Mouse (Mus musculus) left cerebral cortex, postnatal 36 days (tissue): ENCODE results near the gene Crym. TPM values are rescaled to one million over a fixed set of nuclear protein-coding genes. Genes with fewer than 3 reads are reported as not detected.

Experiments used
- DNase-seq, 2 experiments: peaks; one replicate each; pipeline ENCODE4 v3.0.0; 2021 to 2022; ENCODE audit warnings: low spot score in 2 of 2, mixed read lengths in 1 of 2
- intact Hi-C: fragments of 180-260 bp; cut with DNase I; formaldehyde crosslinking; loops from one replicate; pipeline ENCODE4 v1.15.1; 2025
- total RNA-seq, 2 experiments: library from RNA; stranded (reverse); gene quantifications; 2 replicates each; pipeline ENCODE4 v1.2.3; 2021

The Crym gene
- total RNA-seq = 10 to 100 TPM; 74.8 to 88.4 TPM

DNA sequence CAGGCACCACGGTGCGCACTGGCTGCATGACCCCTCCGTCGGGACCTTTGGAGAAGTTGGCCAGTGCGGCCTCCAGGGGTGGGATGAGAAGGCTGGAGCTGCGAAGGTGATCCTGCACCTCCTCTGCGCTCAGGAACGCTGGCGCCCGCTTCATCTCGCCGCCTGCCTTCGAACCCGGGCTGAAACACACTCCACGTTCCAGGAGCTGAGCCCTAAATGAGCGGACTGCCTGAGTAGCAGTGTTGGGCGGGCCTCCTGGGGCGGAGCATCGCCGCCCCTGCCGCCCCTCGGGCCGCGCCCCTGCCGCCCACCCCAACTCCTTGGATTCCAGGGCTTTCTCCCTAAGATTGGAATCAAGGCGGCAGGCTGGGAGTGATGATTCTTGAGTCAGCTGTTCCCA lies at the start of gene Crym:
Gene Crym (minus strand): TSS at position 341 of the 400 bp plus-strand sequence.
- peak in 1 of 2 experiments; percentile 26 for DNase-seq
- intact Hi-C loops = loop anchor here (5.0 to 10.0 kb wide), 4 partner anchors 107 to 527 kb away; partner anchors contain the start of genes Abca15 and Dnah3

DNA sequence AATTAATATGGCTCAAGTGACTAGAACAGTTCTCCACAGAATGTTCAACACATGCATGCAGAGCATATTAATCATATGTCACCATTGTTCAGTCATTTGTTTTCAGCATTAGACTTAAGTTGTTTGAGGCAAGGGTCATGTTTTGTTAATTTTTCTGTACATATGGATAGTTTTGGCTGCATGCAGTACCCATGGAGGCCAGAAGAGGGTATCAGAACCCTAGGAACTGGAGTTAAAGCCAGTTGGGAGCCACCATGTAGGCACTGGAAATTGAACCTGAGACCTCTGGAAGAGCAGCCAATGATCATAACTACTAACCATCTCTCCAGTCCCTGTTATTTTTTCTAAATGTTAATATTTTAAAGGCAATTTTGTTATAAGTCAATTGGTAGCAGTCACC lies 39.2 kb upstream of the Crym start:
- intact Hi-C loops = no loop called here
- DNase-seq = no peak

DNA sequence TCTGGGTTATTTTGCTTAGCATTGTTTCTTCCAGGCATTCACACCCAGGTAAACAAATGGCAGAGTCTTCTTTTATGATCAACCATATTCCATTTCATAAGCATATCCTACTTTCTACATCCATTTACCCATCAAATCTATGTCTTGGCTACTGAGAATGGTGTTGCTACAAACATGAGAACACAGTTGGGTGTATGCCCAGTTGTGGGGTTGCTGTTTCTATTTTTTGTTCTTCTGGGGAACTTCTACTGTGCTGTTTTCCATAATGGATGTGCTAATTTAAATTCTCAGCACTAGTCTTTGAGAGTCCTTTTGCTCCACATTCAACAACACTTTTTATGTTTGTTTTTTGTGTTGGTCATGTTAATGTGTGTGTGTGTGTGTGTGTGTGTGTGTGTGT lies 26.6 kb upstream of the Crym start:
- intact Hi-C loops = no loop called here
- peak; percentile 18 to 23 for DNase-seq

DNA sequence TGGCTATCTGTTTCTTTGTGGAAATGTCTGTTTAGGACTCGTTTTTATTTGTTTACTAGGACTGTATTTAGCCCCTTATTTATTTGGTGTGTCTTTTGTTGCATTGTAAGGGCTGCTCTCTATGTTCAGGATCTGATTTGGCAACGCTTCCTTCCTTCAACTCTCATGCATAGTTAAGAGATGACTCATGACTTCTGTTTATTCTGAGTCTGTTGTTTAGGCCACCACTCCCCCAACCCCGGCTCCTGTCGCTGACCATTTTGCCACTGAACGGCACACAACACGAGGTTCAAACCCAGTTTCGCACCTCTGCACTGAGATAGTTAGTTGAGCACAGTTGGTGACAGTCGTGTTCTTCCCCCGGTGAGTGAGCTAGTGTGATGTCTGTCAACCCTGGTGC lies 4.1 kb upstream of the Crym start:
- no peak for DNase-seq
- intact Hi-C loops = loop anchor here (10.0 kb wide), 3 partner anchors 111 to 531 kb away; partner anchors contain the start of genes Abca15 and Dnah3

DNA sequence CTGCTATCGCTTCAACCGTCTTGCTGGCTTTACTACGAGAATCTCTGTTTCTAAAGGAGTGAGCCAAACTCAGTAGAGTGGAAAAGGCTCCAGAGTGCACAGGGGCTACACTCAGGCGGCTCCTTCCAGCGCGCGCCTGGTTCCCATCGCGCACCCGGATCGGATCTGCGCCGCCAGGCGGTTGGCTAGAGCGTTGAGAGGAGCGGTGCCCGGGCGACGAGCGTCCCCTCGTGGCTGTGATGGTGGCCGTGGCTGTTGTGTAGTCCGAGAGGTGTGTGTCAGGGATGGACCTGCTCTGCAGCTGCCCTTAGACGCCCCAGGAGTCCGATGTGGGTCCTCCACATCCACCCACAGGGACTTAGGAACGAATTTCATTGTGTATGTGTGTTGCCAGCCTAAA lies 1.9 kb upstream of the Crym start, which contains the start of gene Abca14:
Gene Abca14 (plus strand): TSS at position 173 of the 400 bp plus-strand sequence.
- intact Hi-C loops = loop anchor here (1.0 to 10.0 kb wide), 5 partner anchors 80 to 529 kb away; partner anchors contain the start of genes Abca15 and Dnah3
- peak; percentile 86 for DNase-seq

DNA sequence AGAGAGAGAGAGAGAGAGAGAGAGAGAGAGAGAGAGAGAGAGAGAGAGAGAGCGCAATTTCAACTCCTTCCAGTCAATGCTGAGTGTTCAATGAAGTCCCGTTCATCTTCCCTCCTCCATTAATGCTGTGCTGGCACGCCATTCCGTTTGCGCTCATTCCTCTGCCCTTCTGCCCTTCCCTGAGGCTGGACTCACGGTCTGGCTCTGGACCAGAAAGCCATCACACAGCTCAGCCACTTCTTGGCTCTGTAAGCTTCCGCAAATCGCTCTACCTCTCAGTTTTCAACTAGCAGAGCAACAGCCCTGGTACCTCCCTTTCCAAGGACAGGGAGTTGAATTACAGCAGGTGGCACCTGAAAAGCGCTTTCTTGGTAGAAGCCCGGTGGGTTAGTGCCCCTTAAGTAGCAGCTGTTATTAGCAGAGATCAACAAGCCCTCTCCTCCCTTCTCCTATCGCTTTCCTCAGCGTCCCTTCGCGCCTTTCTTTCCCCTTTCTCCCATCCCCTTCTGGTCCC lies 623 bp downstream of the Crym start:
- intact Hi-C loops = loop anchor here (5.0 to 10.0 kb wide), 4 partner anchors 106 to 526 kb away; partner anchors contain the start of genes Abca15 and Dnah3
- DNase-seq = peak in 1 of 2 experiments; percentile 8

DNA sequence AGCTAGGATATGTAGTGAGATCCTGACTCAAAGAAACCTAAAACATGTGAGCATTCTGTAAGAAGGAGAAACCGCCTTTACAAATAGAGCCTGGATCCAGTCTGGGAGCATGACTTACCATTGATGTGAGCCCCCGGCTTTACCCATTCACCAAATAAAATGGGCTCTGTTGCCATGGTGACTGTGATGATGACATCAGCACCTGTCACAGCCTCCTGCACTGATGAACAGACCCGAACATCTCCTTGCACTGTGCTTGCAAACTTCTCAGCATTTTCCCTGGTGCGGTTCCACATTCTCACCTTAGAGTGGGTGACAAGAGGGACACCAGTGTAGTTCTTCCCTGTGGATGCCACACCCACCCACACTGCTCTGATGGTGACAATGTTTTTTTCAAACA lies 6.7 kb downstream of the Crym start:
- DNase-seq = no peak
- intact Hi-C loops = no loop called here

DNA sequence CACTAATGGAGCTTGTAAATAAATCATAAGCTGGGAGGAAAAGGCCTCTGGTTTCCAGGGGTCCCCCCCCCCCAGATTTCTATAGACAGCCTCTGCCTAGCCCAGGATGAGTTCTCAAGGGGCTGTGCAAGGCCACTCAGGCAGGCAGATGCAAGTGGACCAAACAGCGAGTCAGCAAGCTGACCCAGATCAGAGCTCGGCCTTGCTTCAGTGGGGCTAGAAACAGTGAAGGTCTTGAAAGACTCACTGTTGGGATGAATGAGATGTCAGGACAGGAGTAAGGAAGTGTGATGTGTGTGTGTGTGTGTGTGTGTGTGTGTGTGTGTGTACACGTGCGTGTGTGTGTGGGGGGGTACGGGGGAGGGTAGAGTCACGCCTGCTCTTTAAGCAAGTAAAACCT lies 9.1 kb downstream of the Crym start:
- no peak for DNase-seq
- intact Hi-C loops = no loop called here

DNA sequence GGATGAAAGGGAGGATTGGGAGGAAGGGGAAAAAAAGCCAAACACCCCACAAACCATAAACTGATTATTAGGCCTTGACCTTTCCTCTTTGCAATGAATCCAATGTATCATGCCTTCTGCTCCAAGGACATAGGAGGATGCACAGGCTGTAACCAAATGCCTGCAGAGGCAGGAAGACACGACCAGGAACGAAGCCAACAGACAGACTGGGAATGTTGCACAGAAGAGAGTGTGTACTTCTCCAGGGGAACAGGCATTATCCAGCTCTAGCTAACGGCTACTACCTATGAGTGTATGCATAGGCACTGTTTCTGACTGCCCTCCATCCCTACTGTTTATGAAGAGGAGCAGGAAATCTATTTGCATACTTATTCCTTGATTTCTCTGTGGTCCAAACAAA lies 9.7 kb downstream of the Crym start:
- intact Hi-C loops = no loop called here
- no peak for DNase-seq

DNA sequence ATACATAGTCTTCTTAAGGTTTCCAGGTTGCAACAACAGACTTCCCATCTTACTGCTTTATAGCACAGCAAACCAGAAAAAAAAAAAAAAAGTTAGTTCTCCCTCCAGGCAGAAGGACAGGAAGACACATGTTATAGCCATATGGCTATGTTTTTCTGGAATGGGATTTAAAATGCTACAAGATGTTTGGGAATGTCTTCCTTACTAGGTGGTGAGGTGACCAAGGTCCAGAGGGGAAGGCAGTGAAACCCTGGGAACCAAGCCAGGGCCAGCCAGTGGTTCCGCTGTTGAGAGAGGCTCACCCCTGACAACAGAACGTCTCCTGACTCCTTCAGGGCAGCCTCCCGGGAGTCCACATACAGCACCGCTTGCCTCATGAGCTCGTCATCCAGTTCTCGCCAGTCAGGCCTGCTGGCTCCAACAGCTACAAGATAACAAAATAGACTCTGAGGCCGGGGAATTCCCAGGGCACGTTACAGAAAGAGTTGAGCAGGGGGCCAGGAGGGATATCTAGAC lies 11.7 kb downstream of the Crym start:
- intact Hi-C loops = no loop called here

DNA sequence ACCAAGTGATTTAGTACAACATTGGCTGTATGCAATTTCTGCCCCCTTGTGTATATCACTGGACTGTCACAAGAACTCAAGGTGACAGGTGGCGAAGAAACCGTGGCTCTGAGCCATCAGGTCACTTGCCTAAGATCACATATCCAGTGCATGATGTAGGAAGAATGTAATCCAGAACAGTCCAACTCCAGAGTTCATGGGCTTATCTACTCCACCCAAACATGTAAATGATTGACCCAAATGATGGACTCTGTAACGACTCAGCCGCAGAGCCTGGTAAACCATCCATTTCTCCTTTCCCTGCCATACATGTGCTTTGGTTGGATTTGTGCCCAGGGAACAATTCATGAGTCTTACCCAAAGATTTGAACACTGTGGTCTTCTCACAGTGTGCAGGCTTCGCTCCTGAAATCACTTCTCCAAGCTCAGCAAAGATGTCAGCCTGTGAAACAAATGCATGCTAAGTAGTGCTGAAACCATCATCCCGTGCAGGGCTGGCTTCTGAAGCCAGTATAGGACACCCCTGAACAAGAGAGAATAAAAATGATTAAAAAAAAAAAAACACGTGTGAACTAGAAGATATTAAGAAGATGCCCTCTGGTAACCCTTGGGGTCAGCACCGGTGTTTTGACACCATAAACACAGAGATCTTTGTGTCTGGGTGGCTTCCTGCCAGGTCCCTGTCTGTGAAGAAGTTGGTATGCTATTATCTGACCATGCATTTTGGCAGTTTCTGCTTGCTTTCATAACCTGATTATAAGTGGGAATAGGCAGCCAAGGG lies 12.4 kb downstream of the Crym start:
- no peak for DNase-seq
- intact Hi-C loops = no loop called here

More for the DNA sequence above, 11.7 kb downstream of the Crym start:
- no peak for DNase-seq

DNA sequence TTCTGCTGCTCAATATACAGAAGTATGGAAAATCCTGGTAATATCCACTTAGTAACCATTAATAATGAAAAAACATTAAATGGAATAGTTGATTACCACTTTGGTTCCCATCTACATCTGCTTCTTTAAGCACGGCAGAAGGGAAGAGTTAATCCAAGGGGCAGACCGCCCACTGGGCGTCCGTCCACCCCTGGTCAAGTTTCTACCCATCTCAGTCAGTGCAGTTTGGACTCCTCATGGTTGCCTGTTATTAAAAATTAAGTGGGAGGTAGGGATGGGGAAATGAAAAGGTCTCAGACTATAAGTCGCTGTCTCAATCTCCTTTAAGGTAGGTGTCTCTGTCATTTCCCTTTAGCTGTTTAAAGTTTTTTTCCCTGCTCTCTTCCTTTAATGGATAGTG lies 13.0 kb downstream of the Crym start:
- no peak for DNase-seq
- intact Hi-C loops = no loop called here

DNA sequence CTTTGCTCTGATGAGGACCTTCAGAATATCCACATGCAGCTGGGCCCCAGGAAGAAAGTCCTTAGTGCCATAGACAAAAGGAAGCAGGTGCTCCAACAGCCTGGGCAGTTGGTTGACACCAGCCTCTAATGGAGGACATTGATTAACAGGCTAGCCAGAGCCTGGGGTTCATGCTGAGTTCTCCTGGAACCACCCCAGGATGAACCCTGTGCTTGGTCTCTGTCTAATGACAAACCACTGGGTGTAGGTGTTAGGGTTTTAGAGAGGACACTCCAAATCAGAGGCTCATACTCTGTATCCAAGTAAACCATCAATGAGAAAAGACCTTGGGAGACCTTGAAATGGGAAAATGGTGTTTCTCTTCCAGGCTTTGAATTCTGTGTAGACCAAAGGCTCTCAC lies 19.0 kb downstream of the Crym start:
- intact Hi-C loops = no loop called here
- no peak for DNase-seq

DNA sequence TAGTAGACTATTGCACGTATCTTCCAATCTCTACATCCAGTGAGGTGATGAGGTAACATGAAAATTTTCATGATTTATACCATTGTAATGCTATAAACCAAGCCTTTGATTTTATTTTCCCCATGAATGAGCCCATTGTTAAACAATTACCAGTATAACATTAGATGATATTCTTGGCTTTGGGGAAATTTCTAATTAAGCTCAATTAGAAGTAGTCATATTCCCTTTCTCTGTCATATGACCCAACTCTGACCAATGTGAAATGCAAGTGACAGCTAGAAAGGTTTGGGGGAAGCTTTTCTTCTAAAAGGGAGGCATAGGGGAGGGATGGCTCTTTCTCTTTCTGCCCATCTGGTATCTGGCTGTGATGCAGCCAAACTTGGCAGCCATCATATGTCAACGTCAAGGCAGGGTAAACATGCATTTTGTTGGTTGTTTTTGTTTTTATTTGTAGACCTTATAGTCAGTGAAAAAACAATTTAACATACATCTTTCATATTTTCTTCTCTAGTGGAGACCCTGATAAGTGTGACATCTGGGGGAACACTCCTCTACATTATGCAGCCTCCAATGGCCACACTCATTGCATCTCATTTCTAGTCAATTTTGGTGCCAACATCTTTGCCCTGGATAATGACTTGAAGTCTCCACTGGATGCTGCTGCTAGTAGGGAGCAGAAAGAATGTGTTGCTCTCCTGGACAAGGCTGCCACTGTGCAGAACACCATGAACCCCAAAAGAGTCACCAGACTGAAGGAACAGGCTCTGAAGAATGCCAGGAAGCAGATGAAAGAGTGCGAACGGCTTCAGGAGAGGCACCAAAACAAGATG lies 20.3 kb downstream of the Crym start:
- intact Hi-C loops = no loop called here
- no peak for DNase-seq

DNA sequence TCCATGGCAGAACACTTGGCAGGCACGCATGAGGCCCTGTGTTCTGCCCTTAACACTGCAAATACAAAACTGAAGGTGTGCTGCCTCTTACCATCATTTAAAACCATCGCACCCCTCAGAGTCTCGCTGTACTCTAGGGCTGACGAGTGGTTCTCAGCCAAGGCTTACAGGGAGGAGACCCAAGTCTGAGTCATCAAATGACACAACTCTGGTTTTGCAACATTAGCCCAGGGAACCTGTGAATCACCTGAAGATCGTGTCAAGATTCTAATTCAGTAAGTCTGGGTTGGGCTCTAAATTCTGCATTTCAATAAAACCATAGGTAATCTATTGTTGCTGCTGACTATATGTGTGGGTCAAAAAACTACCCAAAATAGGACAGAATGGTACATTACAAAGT lies 21.4 kb downstream of the Crym start:
- DNase-seq = no peak
- intact Hi-C loops = no loop called here

DNA sequence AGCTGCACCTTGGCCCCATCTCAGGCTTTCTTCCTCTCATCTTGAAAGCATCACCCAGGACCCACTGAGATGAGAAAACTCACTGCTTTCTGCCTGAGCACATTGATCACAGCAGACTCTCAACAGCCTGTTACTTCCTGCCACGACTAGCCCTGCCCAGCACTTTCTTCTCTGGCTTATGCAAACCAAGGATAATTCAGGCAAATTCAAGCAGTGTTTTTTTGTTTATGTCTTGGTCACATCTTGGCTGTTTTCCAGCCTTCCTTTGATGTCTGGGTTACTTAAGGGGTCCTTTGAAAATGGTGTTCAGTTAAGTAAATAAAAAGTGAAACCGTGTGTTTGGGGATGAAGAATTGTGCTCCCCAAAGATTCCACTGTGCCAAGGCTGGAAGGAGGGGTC lies 23.0 kb downstream of the Crym start:
- intact Hi-C loops = no loop called here
- no peak for DNase-seq

DNA sequence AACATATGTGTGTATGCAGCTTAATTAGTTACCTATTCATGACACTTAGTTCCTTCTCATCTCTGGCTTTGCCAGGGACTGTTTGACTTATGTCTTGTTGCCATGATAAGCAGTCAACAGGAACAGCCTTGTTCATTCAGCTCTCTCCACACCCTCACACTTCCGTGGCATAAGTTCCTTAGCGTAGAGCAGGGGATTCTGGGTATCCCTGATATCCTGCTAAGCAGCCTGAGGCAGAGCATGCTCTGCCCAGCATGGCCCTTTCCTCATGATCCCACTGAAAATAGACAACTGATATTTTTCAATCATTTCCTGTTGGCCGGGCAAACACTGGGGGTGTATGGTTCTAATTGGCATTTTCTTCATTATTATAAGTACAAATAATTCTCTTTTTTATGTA lies 24.3 kb downstream of the Crym start:
- no peak for DNase-seq
- intact Hi-C loops = no loop called here

DNA sequence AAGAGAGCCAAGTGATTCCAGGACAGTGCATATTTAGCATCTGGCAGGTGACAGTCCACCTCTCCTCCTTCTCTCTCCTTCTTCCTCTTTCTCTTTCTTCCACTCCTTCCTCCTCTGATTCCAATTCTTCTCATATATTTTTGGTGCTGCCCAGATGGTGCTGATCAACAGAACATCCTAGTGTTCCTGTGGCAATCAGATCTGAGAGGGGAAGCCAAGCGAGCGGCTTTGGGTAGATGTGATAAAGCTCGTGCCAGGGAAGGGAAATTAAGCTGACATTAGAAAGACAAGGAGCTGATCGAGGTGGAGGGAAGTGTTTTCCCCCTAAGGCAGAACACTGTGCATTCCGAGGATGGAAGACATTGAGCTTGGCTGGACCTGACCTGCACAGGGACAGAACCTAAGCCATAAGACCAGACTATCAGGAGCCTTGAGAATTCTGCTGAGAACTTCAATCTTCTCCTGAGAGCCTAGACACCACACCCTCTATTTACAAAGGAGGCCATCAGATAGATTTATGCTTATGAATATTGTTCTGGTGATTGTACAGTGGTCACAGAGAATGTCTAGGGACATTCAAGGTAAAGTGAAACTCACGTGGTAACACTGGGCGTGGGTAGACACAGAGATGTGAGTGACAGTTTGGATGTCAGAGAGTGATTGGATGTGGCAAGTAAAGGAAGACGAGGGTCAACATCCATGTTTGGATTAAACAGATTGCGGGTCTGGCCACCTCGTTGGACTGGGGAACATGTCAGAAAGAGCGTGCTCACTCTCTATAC lies 27.0 kb downstream of the Crym start:
- no peak for DNase-seq
- intact Hi-C loops = no loop called here

DNA sequence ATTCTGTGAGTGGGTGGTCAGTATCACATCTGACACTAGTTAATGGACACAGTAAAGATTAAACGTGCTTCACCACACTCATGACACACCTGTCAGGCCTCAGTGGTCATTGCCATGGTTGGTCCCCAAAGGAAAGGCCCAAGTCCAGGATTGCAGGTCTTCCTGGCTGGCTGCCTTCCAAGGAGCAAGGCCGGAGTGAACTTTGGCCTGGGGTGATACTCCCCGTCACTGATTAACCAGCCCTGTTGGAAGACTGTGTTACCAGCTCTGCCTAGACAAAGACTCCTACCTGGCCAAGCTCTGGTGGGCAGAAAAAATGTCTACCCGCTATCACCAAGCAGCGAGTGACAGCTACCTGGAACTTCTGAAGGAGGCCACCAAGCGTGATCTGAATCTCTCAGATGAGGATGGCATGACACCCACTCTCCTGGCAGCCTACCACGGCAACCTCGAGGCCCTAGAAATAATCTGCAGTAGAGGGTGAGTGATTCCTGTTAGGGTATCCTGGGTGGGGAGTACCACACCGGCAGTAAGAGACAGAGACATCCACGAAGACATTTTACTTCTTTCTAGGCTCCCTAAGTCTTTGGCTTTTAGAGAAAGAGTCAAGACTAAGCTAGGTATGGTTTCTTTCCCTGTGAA lies 28.2 kb downstream of the Crym start, which contains the start of gene Anks4b:
Gene Anks4b (plus strand): TSS at position 256 of the 642 bp plus-strand sequence.
- intact Hi-C loops = no loop called here
- no peak for DNase-seq
